Mouse (Mus musculus) brain, embryonic 14.5 days (tissue): ENCODE results near the gene Iba57.

Source experiments
- CTCF ChIP-seq: fragments of 200-500 bp; IDR thresholded peaks from 2 replicates; pipeline ENCODE4 v1.5.1; 2012; ENCODE audit warnings: inconsistent platforms, mild to moderate bottlenecking, moderate library complexity, borderline replicate concordance; ENCODE audit not compliant: insufficient read depth, insufficient read length; ENCODE audit errors: extremely low read depth
- POLR2A ChIP-seq: fragments of 200-500 bp; IDR thresholded peaks from 2 replicates; pipeline ENCODE4 v1.6.1; 2012; ENCODE audit warnings: mild to moderate bottlenecking, inconsistent platforms, borderline replicate concordance; ENCODE audit not compliant: poor library complexity, insufficient read depth, insufficient read length, severe bottlenecking; ENCODE audit errors: extremely low read depth

GRCm38 (mm10) chr11:59162443-59163254, 890 bp downstream of the Iba57 start:
- TF ChIP-seq POLR2A = no peak
- no peak for TF ChIP-seq CTCF
